Mouse (Mus musculus) cortical plate, adult 2 months (tissue): ENCODE measurements around the gene B9d1. TPM values are rescaled to one million over a fixed set of nuclear protein-coding genes. Genes with fewer than 3 reads are reported as not detected.

Experiments used
- H3K27ac ChIP-seq: fragments of 200-500 bp; 2 replicates; pipeline ENCODE4 v1.5.1; 2012; ENCODE audit warnings: low read length, control low read depth, inconsistent platforms; ENCODE audit not compliant: insufficient read depth
- H3K4me1 ChIP-seq: fragments of 200-500 bp; 2 replicates; pipeline ENCODE4 v1.6.1; 2011; ENCODE audit warnings: low read length; ENCODE audit not compliant: control insufficient read depth, insufficient read depth
- H3K4me3 ChIP-seq: fragments of 200-500 bp; 2 replicates; pipeline ENCODE4 v1.5.1; 2011; ENCODE audit warnings: mild to moderate bottlenecking, low read length, control low read depth; ENCODE audit not compliant: insufficient read depth
- CTCF ChIP-seq: fragments of 200-500 bp; IDR thresholded peaks from 2 replicates; pipeline ENCODE4 v1.5.1; 2011; ENCODE audit warnings: mild to moderate bottlenecking, control low read depth, low read length; ENCODE audit not compliant: insufficient read depth; ENCODE audit errors: extremely low read depth
- POLR2A ChIP-seq: fragments of 200-500 bp; IDR thresholded peaks from 2 replicates; pipeline ENCODE4 v1.6.1; 2011; ENCODE audit warnings: mild to moderate bottlenecking, low read length, control low read depth; ENCODE audit not compliant: insufficient read depth; ENCODE audit errors: extremely low read depth
- polyA plus RNA-seq: library from polyadenylated mRNA; depleted of rRNA; stranded (reverse); fragments of >200 nt; gene quantifications from 2 replicates; pipeline ENCODE4 v1.2.3, GENCODE M21; 2012; rRNA removed

The B9d1 gene
- polyA plus RNA-seq, 1 experiment, result 50.0 TPM

DNA sequence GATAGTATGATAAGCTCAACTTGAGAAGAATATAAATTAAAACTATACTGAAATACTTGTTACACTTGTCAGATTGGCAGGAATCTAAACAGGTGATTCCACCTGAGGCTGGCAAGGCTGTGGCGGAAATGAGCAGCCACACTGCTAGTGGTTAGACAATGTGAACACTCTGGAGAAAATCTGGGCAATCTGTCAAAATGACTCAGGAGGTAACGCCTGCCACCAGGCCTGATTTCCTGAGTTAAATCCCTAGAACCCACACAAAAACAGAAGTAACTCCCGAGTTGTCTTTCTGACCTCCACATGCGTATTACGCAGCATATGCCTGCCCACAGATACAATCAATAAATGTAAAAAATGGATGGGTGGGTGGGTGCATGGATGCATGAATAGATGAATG lies 57.5 kb downstream of the B9d1 start:
- Histone ChIP-seq H3K27ac (no peak overlapping the region), H3K4me3 (no peak overlapping the region), H3K4me1 (peaks cover 24% of the 10 kb centered on the region)
- TF ChIP-seq CTCF, result no peak
- TF ChIP-seq POLR2A, result no peak

Other genes with a start within 250 kb of the B9d1 start
- 47.5 and 47.7 TPM in 2 replicates for gene Aldh3a2, start 237.7 kb upstream of the B9d1 start, polyA plus RNA-seq
- 0.06 and 0.23 TPM in 2 replicates for gene Slc47a2, start 162.3 kb upstream of the B9d1 start, polyA plus RNA-seq
- 3.8 and 6.4 TPM in 2 replicates for gene Slc47a1, start 126.8 kb upstream of the B9d1 start, polyA plus RNA-seq
- 453 and 528 TPM in 2 replicates for gene Rnf112, start 51.0 kb upstream of the B9d1 start, polyA plus RNA-seq
- 3.2 and 4.6 TPM in 2 replicates for gene Mfap4, start 19.7 kb upstream of the B9d1 start, polyA plus RNA-seq
- 32.2 and 36.7 TPM in 2 replicates for gene Mapk7, start 10.7 kb upstream of the B9d1 start, polyA plus RNA-seq
- gene Epn2, start 74.5 kb downstream of the B9d1 start, polyA plus RNA-seq, result 107 and 108 TPM in 2 replicates
- 6.2 and 6.9 TPM in 2 replicates for gene Grap, start 148.1 kb downstream of the B9d1 start, polyA plus RNA-seq
- gene Fam83g, start 178.9 kb downstream of the B9d1 start, polyA plus RNA-seq, result 0.04 TPM in 2 replicates
- 0.11 and 0.19 TPM in 2 replicates for gene Slc5a10, start 215.7 kb downstream of the B9d1 start, polyA plus RNA-seq